Mouse (Mus musculus): Measurements from ENCODE around the gene Uckl1. TPM values are rescaled to one million over a fixed set of nuclear protein-coding genes. Genes with fewer than 3 reads are reported as not detected.

Gene Uckl1
- total and polyA plus RNA-seq, 3 experiments = 16.0 to 31.9 (median 18.7) TPM

GRCm38 (mm10) chr2:181592231-181593041 lies 7.7 kb upstream of the Uckl1 start, which contains the start of gene Zfp512b (continued):
- peak; percentile 81; the same call in 1 of the 2 replicates for TF ChIP-seq MAZ (IDR thresholded peaks at IDR 0.05; ENCODE audit: low read depth, low read length)
- no peak for TF ChIP-seq MAX (IDR thresholded peaks at IDR 0.05; ENCODE audit: low read length)
- no peak for TF ChIP-seq JUND (conservative IDR thresholded peaks at IDR 0.05; ENCODE audit: low read depth, low read length)
- TF ChIP-seq UBTF (IDR thresholded peaks at IDR 0.05; ENCODE audit: low read depth, low read length) = no peak
- peak; percentile 98 for TF ChIP-seq CHD2 (IDR thresholded peaks at IDR 0.05; ENCODE audit: low read length)
- TF ChIP-seq POLR2AphosphoS2 (IDR thresholded peaks at IDR 0.05; ENCODE audit: low read depth, low read length) = no peak
- no peak for TF ChIP-seq SMC3 (IDR thresholded peaks at IDR 0.05; ENCODE audit: low read depth, low read length)
- no peak for TF ChIP-seq E2F4 (IDR thresholded peaks at IDR 0.05; ENCODE audit: insufficient replicate concordance, low read depth, low read length)
- TF ChIP-seq NRF1 (IDR thresholded peaks at IDR 0.05; ENCODE audit: low read depth, low read length) = peak; percentile 78
- TF ChIP-seq USF2 (conservative IDR thresholded peaks at IDR 0.05; ENCODE audit: low read depth, low read length) = no peak
- TF ChIP-seq USF1 (IDR thresholded peaks at IDR 0.05; ENCODE audit: low read depth, low read length) = no peak
- no peak for TF ChIP-seq EP300 (IDR thresholded peaks at IDR 0.05; ENCODE audit: low read length)
- TF ChIP-seq CTCF (conservative IDR thresholded peaks at IDR 0.05 in 1 of 2, IDR thresholded peaks at IDR 0.05 in 1 of 2; ENCODE audit: low read depth in 2 of 2, low read length in 2 of 2) = no peak
- TF ChIP-seq MAFK (IDR thresholded peaks at IDR 0.05; ENCODE audit: insufficient replicate concordance, low read length) = no peak
- peak; percentile 41; the same call in 1 of the 2 replicates for TF ChIP-seq ZMIZ1 (IDR thresholded peaks at IDR 0.05; ENCODE audit: low read depth, low read length)
- no peak for TF ChIP-seq RAD21 (IDR thresholded peaks at IDR 0.05; ENCODE audit: low read depth, low read length)
- TF ChIP-seq PAX5 (IDR thresholded peaks at IDR 0.05; ENCODE audit: low read length) = no peak
- no peak for TF ChIP-seq IRF4 (IDR thresholded peaks at IDR 0.05; ENCODE audit: low read depth, low read length)
- TF ChIP-seq JUN (IDR thresholded peaks at IDR 0.05; ENCODE audit: insufficient read depth, low read depth, low read length) = no peak

- Histone ChIP-seq H3K9ac (ENCODE audit: insufficient read depth, low read depth) (peak within 1 kb of the TSS; percentile 83), H3K4me3 (replicated peaks in 1 of 3; ENCODE audit: low read depth in 2 of 3, low read length in 2 of 3, poor library complexity in 1 of 3) (peak within 1 kb of the TSS; percentile 77 to 93 (median 88)), H3K27ac (ENCODE audit: insufficient read depth, low read depth) (peak within 1 kb of the TSS; percentile 47), H3K27me3 (replicated peaks) (no peaks in the 10 kb centered on the region), H3K9me3 (replicated peaks; ENCODE audit: low read length) (no peaks in the 10 kb centered on the region), H3K4me1 (ENCODE audit: control insufficient read depth in 1 of 2, insufficient read depth in 2 of 2) (peaks cover 7 to 21% of the 10 kb centered on the region in 2 experiments), H3K4me2 (ENCODE audit: insufficient read depth, low read depth, poor library complexity, severe bottlenecking) (peak within 1 kb of the TSS; percentile 60), H3K79me2 (replicated peaks; ENCODE audit: control insufficient read depth, extremely low read depth, insufficient read depth, poor library complexity, severe bottlenecking) (peaks cover 3% of the 10 kb centered on the region; the same call in 1 of the 2 replicates), H3K36me3 (replicated peaks in 1 of 2; ENCODE audit: control insufficient read depth in 1 of 2, insufficient read depth in 1 of 2, low read length in 1 of 2) (peaks cover 35 to 42% of the 10 kb centered on the region in 2 experiments)
- TF ChIP-seq SIN3A (IDR thresholded peaks at IDR 0.05; ENCODE audit: low read length) = peak; percentile 3; the same call in 1 of the 2 replicates
- no peak for TF ChIP-seq SMC3 (IDR thresholded peaks at IDR 0.05; ENCODE audit: low read depth, low read length)
- 0 out of 2 replicates have a peak, but pooled peaks have one; percentile 8 for TF ChIP-seq MXI1 (IDR thresholded peaks at IDR 0.05; ENCODE audit: low read depth, low read length)
- peak; percentile 58 for DNase-seq (ENCODE audit: extremely low read depth)
- dilution Hi-C loops (cut with MboI; ENCODE audit: extremely low pct_ligation_motif_present, extremely low pct_unique_long_range_greater_than_20kb, low sequenced_read_pairs) (no loop called here), in situ Hi-C loops (cut with MboI; ENCODE audit: low pct_ligation_motif_present, low pct_unique_long_range_greater_than_20kb, low sequenced_read_pairs) (no loop called here)
These were observed 6.9 kb upstream of the Uckl1 start, which contains the start of gene Prpf6 for GRCm38 (mm10) chr2:181591528-181592085. Gene Prpf6 (plus strand): TSS chr2:181591868.
